Mouse (Mus musculus): Measurements from ENCODE around the gene Snx9. TPM values are rescaled to one million over a fixed set of nuclear protein-coding genes. Genes with fewer than 3 reads are reported as not detected.

The Snx9 gene
- total RNA-seq, 1 experiment = 8.8 TPM

DNA sequence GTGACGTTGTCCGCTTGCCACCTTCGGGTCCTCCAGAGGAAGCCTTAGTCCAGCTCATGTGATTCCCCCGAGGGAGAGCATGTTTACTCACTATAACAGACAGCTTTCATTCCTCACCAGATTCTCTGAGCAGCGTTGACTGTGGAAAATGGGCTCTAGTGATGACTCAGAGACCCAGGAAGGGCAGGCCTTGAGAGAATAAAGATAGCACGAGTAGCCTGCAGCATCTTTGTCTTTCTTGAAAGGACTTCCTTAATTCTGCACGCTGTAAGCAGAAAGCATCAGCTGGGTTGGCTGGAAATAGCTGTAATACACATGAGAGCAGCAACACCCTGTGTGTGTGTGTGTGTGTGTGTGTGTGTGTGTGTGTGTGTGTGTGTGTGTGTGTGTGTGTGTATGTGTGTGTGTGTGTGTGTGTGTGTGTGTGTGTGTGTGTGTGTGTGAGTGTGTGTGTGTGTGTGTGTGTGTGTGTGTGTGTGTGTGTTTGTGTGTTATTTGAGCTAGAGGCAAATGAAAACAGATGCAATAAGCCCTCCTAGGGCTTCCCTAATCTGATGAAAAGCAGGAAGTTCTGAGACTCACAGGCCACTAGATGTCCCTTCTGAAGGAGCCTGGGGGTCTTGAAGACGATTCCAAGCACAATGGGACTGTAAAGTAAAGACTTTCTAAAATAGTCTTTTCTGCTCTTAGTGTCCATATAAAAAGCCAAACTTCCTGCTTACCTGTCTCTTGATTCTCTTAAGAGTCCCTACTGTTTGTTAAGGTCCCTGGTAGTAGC is 27.1 kb upstream of the Snx9 start:
- no peak overlapping the region for H3K4me3 ChIP-seq (ENCODE audit: insufficient read depth in 1 of 2, low read depth in 1 of 2, low read length in 2 of 2, poor library complexity in 1 of 2, severe bottlenecking in 1 of 2)

DNA sequence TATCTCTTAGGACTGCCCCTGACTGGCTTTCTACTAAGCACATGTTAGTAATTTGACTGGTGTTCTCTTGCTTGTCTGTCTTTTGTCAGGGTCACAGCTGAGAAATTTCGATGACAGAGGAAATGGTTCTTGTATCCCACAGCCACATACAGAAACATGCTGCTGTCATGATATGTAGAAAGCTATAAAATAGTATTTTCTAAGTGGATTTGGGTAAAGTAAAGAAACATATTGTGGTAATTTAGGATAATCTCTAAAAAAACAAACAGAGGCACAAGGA is 26.5 kb upstream of the Snx9 start:
- Histone ChIP-seq H3K36me3 (ENCODE audit: control insufficient read depth, insufficient read depth, low read length, poor library complexity, severe bottlenecking) (no peaks in the 10 kb centered on the region), H3K9ac (ENCODE audit: insufficient read depth, low read depth, low read length, poor library complexity, severe bottlenecking) (no peak overlapping the region), H3K27ac (ENCODE audit: insufficient read depth, low read depth, low read length, poor library complexity, severe bottlenecking) (no peak overlapping the region), H3K4me3 (ENCODE audit: insufficient read depth in 1 of 2, low read depth in 1 of 2, low read length in 2 of 2, poor library complexity in 1 of 2, severe bottlenecking in 1 of 2) (no peak overlapping the region), H3K9me3 (ENCODE audit: control insufficient read depth, insufficient read depth, low read depth, low read length) (no peaks in the 10 kb centered on the region), H3K4me1 (ENCODE audit: control insufficient read depth in 2 of 2, insufficient read depth in 2 of 2, low read length in 2 of 2, poor library complexity in 1 of 2) (peaks cover 0 to 3% of the 10 kb centered on the region in 2 experiments; a peak in 1 of 4 replicates)
- DNase-seq (ENCODE audit: low read depth, low spot score) = no peak
- no peak for TF ChIP-seq CHD2 (IDR thresholded peaks at IDR 0.05; ENCODE audit: low read depth, low read length)
- TF ChIP-seq MAFK (IDR thresholded peaks at IDR 0.05; ENCODE audit: insufficient read depth, low read depth, low read length) = no peak
- TF ChIP-seq ZNF384 (IDR thresholded peaks at IDR 0.05; ENCODE audit: low read depth, low read length) = no peak
- no peak for TF ChIP-seq HCFC1 (IDR thresholded peaks at IDR 0.05; ENCODE audit: borderline replicate concordance, insufficient read depth, low read length)
- no peak for TF ChIP-seq ZC3H11A (IDR thresholded peaks at IDR 0.05; ENCODE audit: borderline replicate concordance, low read depth, low read length)
- in situ Hi-C loops (cut with MboI; ENCODE audit: low sequenced_read_pairs in 2 of 2, unreplicated experiment in 2 of 2) = no loop called here

More for the DNA sequence above, 27.1 kb upstream of the Snx9 start:
- Histone ChIP-seq H3K27ac (ENCODE audit: insufficient read depth, low read depth, low read length, poor library complexity, severe bottlenecking) (no peak overlapping the region), H3K4me1 (ENCODE audit: control insufficient read depth in 2 of 2, insufficient read depth in 2 of 2, low read length in 2 of 2, poor library complexity in 1 of 2) (peaks cover 0 to 3% of the 10 kb centered on the region in 2 experiments; a peak in 1 of 4 replicates), H3K36me3 (ENCODE audit: control insufficient read depth, insufficient read depth, low read length, poor library complexity, severe bottlenecking) (no peaks in the 10 kb centered on the region), H3K9ac (ENCODE audit: insufficient read depth, low read depth, low read length, poor library complexity, severe bottlenecking) (no peak overlapping the region), H3K9me3 (ENCODE audit: control insufficient read depth, insufficient read depth, low read depth, low read length) (no peaks in the 10 kb centered on the region)
- in situ Hi-C loops (cut with MboI; ENCODE audit: low sequenced_read_pairs in 2 of 2, unreplicated experiment in 2 of 2) = no loop called here
- TF ChIP-seq HCFC1 (IDR thresholded peaks at IDR 0.05; ENCODE audit: borderline replicate concordance, insufficient read depth, low read length) (no peak), ZC3H11A (IDR thresholded peaks at IDR 0.05; ENCODE audit: borderline replicate concordance, low read depth, low read length) (no peak), CHD2 (IDR thresholded peaks at IDR 0.05; ENCODE audit: low read depth, low read length) (no peak), ZNF384 (IDR thresholded peaks at IDR 0.05; ENCODE audit: low read depth, low read length) (no peak), MAFK (IDR thresholded peaks at IDR 0.05; ENCODE audit: insufficient read depth, low read depth, low read length) (no peak)
- DNase-seq (ENCODE audit: low read depth, low spot score) = no peak

DNA sequence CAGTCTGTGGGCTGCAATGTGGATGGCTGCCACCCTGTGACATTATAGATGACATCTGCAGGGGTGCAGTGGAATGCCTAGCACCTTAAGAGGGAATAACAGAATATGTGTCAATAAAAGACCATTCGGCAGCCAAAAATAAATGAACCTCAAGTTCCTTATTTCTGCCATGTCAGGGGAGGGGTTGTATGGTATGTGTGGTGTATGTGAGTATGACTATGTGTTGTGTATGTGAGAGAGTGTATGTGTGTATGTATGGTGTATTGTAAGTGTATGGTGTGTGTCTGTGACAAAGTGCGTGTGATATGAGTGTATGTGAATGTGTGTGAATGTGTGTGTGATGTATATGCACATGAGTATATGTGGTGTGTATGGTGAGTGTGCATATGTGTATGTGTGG is 23.3 kb upstream of the Snx9 start:
- Histone ChIP-seq H3K4me1 (ENCODE audit: control insufficient read depth in 2 of 2, insufficient read depth in 2 of 2, low read length in 2 of 2, poor library complexity in 1 of 2) (peaks cover 0 to 3% of the 10 kb centered on the region in 2 experiments; a peak in 1 of 4 replicates), H3K9ac (ENCODE audit: insufficient read depth, low read depth, low read length, poor library complexity, severe bottlenecking) (no peak overlapping the region), H3K9me3 (ENCODE audit: control insufficient read depth, insufficient read depth, low read depth, low read length) (no peaks in the 10 kb centered on the region), H3K4me3 (ENCODE audit: insufficient read depth in 1 of 2, low read depth in 1 of 2, low read length in 2 of 2, poor library complexity in 1 of 2, severe bottlenecking in 1 of 2) (no peak overlapping the region), H3K27ac (ENCODE audit: insufficient read depth, low read depth, low read length, poor library complexity, severe bottlenecking) (no peak overlapping the region), H3K36me3 (ENCODE audit: control insufficient read depth, insufficient read depth, low read length, poor library complexity, severe bottlenecking) (no peaks in the 10 kb centered on the region; the same call in 1 of the 2 replicates)
- DNase-seq (ENCODE audit: low read depth, low spot score) = no peak
- TF ChIP-seq HCFC1 (IDR thresholded peaks at IDR 0.05; ENCODE audit: borderline replicate concordance, insufficient read depth, low read length) (no peak), ZNF384 (IDR thresholded peaks at IDR 0.05; ENCODE audit: low read depth, low read length) (no peak), ZC3H11A (IDR thresholded peaks at IDR 0.05; ENCODE audit: borderline replicate concordance, low read depth, low read length) (no peak), MAFK (IDR thresholded peaks at IDR 0.05; ENCODE audit: insufficient read depth, low read depth, low read length) (no peak), CHD2 (IDR thresholded peaks at IDR 0.05; ENCODE audit: low read depth, low read length) (no peak)
- in situ Hi-C loops (cut with MboI; ENCODE audit: low sequenced_read_pairs in 2 of 2, unreplicated experiment in 2 of 2) = no loop called here

DNA sequence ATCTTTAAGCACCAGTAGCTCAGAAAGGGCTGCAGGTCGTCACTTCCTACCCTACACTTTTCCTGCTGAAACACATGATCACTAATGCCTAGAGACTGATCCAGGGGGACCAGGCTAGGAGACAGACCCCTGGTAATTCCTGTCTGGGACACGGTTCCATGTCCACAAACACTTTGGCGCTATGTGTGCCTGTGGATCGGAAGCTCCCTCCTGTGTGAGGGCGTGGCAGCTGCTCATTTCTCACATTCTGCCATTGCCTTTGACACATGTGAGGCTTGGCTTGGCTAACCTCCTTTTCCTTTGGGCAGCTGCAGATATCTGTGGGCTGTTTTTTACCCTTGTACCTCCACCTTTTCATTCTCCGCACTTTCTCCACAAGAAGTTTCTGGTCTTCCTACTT is 22.0 kb upstream of the Snx9 start:
- no peak overlapping the region for H3K27ac ChIP-seq (ENCODE audit: insufficient read depth, low read depth, low read length, poor library complexity, severe bottlenecking)
- H3K36me3 ChIP-seq (ENCODE audit: control insufficient read depth, insufficient read depth, low read length, poor library complexity, severe bottlenecking) = no peaks in the 10 kb centered on the region; the same call in 1 of the 2 replicates
- TF ChIP-seq ZC3H11A (IDR thresholded peaks at IDR 0.05; ENCODE audit: borderline replicate concordance, low read depth, low read length) = no peak
- H3K9me3 ChIP-seq (ENCODE audit: control insufficient read depth, insufficient read depth, low read depth, low read length) = no peaks in the 10 kb centered on the region
- no peak overlapping the region for H3K9ac ChIP-seq (ENCODE audit: insufficient read depth, low read depth, low read length, poor library complexity, severe bottlenecking)
- peaks cover 0 to 3% of the 10 kb centered on the region in 2 experiments; a peak in 1 of 4 replicates for H3K4me1 ChIP-seq (ENCODE audit: control insufficient read depth in 2 of 2, insufficient read depth in 2 of 2, low read length in 2 of 2, poor library complexity in 1 of 2)
- in situ Hi-C loops (cut with MboI; ENCODE audit: low sequenced_read_pairs in 2 of 2, unreplicated experiment in 2 of 2) = no loop called here
- no peak overlapping the region for H3K4me3 ChIP-seq (ENCODE audit: insufficient read depth in 1 of 2, low read depth in 1 of 2, low read length in 2 of 2, poor library complexity in 1 of 2, severe bottlenecking in 1 of 2)
- no peak for DNase-seq (ENCODE audit: low read depth, low spot score)

Data from ES-E14 (cell line).